Mouse (Mus musculus) monocyte, adult 5-6 weeks (primary cell): ENCODE measurements around the gene Rab31. TPM values are rescaled to one million over a fixed set of nuclear protein-coding genes. Genes with fewer than 3 reads are reported as not detected.
"Not testable (repeated sequence)": the region's sequence is repeated elsewhere in the genome, so short reads cannot be mapped to it uniquely, and the experiment has no call there.

ENCODE experiments used
- ATAC-seq: fragments of 153-309, 156-312 bp; replicated peaks from 2 replicates; pipeline ENCODE4 v1.8.0; 2017; ENCODE audit warnings: mild to moderate bottlenecking; ENCODE audit not compliant: low TSS enrichment, insufficient number of reproducible peaks, severe bottlenecking, poor library complexity, low FRiP score
- total RNA-seq: library from RNA; stranded (forward); fragments of 200-1000, 200-491, 200-594 nt; gene quantifications from 3 replicates; pipeline ENCODE4 v1.2.3, GENCODE M21; 2017

Gene Rab31
- total RNA-seq, 1 experiment from 2014 or later: 75.8 TPM

DNA sequence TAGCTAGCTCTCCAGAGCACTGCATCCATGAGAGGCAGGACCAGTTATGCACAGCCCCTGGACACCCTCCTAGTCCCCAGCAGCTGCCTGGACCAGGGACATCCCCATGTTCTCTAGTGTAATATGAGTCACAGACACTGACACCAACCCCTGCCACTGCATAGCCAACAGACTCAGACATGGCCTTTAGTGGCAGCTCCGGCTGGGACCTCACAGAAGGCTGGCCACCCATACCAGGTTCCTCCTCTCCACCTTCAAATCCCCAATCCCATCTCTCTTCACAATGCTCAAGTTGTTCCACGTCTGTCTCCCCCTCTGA lies 123.4 kb downstream of the Rab31 start:
- ATAC-seq: no peak; the same call in 1 of the 2 replicates

DNA sequence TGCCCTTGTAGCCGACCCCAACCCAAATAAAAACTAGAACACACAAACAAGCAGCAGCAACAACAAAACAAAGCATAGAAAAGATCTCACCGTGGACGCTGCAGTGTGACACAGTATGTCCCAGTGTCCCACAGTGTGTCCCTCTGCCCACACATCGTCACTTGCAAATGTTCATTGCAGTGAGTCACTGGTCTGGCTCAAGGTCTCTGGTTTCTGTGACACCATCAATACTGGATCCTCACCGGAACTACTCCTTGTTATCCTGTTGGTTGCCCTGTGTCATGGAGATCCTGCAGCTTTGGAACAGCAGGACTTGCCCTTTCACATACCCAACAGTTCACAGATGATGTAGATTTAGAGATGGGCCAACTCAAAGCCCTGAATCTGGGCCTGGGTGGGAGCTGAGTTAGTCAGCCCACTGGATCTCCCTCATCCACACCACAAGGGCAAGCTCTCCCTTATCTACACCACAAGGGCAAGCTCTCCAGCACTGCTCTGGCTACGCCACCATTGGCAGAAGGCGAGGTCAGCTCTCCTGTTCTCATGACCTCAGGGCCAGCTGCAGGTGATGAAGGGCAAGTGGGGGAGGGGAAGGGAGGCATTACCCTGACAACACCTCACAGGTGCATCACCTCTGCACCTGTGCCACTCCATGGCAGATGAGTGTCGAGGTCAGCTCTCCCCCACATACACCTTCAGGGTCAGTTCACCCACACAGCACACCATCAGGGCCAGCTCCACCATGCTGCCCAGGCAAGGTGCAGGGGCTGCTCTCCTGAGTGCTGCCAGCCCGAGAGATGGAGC lies 124.0 kb downstream of the Rab31 start:
- ATAC-seq: peak; percentile 33; the same call in 1 of the 2 replicates

DNA sequence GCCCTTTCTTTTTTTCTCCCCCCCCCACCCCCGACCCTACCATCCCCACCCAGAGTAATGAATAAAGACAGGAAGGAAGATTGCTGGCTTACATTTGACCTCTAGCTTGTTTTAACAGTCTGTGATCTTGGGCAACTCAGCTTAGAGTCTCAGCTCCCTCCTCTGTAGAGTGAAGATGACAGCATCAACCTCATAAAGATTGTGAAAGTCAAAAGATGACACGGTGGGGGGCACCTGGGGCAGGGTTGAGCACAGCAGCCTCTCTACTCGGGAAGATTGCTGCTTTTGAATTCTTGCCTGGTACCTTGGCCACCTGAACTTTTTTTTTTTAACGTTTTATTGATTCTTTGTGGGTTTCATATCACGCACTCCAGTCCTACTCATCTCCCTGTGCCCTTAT lies 124.6 kb downstream of the Rab31 start:
- ATAC-seq: no peak

DNA sequence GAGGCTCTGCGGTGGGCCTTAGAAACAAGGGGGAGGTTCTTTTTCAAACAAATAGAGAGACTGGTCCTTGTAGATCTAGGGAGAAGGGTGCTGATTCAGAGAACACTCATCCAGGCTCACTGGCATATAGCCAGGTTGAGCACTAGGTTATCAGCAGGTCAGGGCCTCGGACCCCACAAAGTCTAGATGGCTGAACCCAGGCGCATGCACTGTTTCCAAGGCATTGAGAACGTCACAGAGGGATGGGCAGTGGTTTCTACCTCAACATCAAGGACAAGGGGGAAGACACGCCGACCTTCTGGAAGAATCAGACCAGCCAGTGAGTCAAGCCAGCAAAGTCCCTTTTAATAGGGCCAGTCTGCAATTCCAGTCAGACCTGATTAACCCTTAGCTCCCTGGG lies 125.3 kb downstream of the Rab31 start:
- ATAC-seq: no peak

DNA sequence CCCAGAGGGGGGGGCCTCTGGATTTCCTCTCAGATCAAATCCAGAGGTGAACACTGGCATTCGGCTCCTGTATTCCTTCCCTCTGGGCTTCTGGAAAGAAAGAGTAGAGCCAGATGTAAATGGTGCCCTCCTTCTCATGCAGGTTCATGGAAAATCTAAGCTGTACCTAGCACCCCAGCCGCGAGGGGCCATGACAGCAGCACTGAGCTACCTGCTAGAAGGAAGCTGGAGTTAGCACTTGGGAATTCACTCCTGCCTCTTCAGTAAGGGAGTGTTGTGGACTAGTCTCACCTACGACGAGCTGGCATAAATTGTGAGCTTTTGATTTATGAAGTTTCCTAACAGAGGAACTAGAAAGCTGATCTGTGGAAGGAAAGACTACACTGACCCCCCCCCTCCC lies 129.0 kb downstream of the Rab31 start:
- no peak for ATAC-seq

DNA sequence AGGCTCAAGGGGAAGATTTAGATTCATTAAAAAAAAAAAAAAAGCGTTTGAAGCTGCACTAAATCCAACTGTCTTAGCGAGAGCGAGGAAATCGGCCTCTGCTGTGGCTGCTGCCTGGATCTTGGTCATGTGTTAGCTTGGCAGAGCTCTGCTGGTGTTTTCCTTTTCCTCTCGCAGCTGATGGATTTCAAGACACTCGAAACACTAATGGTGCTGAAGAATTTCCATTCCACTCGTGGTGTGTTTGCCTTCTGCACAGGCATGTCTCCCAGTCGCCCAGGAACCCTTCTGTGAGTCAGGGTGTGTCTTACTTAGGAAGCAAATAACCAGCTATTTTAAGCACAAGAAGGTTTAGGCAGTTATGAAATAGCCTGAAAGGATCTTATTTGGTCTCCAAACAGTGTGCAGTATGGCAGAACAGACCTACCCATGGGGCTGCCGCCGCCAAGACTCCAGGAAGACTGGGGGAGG lies 129.5 kb downstream of the Rab31 start:
- ATAC-seq: 0 out of 2 replicates have a peak, but pooled peaks have one; percentile 13

DNA sequence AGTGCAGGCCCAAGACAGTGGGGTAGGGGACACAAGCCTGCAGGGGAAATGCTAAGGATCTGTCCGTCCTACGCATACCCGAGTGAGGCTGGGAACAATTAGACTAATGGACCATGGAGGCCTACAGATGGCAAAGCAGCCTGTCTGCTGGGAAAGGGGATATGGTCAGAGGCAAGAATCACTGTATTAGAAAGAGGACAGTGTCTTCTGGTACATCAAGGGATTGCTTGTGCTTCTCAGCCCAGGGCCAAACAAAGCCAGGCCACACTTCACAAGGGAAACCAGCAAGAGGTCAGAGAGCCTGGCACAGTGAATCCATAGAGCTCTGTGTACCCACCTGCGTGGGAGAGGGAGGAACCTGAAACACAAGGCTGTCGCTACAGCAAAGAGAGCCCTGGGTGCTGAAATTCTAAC lies 130.0 kb downstream of the Rab31 start:
- no peak for ATAC-seq

DNA sequence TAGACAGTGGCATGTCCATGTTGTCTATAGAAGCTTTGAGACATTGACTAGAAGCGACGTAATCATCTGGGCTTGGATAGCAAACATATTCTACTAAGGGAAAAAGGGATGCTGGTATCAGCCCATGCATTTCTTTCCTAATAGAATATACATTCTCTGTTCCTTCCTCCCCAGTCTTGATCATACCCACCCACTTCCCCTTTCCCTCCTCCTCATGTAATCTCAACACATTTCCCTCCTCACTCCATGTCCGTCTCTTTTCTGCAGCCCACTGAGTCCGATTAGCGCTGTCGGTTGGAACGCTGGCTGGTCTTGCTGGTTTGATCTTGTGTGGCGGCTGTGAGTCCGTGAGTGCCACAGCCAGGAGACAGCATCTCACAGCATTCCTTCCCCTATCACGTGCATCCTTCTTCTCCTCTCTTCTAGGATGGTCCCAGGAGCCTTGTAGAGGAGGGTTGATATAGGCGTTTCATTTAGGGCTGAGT lies 130.8 kb downstream of the Rab31 start, which contains the start of gene Txndc2:
Txndc2 (minus strand) TSS at position 435 of the 485 bp plus-strand sequence.
- 0 out of 2 replicates have a peak, but pooled peaks have one; percentile 34 for ATAC-seq

DNA sequence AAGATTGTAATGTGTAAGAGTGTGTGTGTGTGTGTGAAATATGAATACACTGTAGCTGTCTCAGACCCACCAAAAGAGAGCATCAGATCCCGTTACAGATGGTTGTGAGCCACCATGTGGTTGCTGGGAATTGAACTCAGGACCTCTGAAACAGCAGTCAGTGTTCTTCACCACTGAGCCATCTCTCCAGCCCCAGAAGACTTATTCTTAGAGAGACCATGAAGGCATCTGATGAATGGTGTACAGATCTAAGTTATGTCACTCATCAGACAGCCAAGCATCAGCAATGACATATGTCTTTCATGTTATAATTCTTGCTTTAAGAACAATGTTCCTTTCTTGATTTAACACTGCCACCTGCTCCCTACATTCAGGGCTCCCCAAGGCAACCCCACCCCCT lies 133.4 kb downstream of the Rab31 start:
- ATAC-seq: no peak

DNA sequence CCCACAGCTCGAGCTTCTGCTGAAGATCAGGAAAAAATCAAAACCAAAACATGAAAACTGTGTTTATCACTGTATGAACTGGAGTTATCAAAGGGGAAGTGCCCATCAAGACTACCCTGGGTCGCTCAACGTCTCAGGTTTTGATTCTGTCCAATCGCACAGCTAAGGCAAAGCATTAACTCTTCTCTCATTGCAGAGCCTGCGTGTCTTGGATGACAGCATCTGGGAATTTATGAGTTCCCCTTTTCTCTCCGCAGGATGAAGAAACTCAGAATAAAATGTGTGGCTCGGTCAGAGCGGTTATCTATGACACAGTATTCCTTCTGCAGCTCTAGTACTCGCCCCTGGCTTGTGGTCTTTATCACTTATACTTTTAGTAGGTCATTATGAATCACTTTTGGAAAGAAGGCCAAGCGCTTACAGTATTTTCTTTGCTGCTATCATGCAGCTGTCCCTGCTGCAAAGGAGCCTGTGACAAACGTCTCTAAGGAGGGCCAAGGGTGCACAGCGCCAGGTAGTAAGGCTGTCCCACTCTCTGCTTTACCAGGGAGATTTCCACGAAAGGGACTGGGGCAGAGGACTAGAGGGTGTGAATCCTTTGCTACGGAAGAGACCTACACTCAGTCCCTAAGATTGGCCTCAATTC lies 136.7 kb downstream of the Rab31 start:
- peak; percentile 58 for ATAC-seq

DNA sequence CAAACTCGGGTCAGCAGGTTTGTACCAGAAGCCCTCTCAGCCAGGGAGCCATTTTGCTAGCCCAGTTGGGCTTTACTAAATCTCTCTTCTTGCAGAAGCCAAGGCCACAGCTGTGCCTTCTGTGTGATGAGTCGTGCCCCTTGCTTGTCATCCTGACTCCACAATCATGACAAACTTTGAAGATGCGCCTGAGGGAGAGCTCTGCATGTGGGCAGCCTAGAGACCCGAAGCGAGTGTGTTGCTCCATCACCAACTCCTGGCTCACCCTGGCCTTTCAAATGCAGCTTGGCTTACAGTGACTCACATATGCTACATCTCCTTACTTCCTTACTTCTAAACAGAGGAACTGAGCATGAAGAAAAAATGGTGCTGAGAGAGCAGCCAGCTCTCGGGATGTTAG lies 142.6 kb downstream of the Rab31 start:
- peak; percentile 65; the same call in 1 of the 2 replicates for ATAC-seq

DNA sequence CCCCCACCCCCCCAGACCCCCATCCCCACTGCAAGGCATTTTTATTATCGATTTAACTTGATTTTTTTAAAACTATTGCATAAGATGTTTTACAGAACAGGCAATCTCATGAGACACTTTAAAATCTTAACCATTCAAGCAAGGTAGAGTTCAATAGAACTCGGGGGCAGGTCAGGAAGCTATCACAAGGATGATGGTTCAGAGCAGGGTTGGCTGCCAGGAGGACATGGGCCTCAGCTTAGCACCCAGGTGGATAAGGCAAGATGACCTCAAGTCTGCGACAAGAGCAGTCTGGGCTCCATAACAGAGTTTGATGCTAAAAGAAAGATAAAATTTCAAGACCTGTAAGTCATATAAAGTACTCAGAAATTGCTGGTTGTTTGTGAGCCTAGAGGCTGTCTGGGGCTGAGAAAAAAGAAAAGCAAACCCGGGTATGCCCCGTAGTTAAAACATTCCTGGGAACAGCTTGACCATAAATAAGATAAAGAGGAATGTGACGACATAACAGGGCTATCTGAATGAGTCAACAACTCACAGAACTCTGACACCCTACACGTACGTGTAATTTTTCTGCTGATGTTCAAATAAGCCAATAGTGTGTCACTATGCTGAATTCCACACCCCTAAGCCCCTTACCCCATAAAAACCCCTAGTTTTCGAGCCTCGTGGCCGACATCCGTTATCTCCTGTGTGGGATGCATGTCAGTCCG lies 143.6 kb downstream of the Rab31 start:
- not testable (repeated sequence) for ATAC-seq

DNA sequence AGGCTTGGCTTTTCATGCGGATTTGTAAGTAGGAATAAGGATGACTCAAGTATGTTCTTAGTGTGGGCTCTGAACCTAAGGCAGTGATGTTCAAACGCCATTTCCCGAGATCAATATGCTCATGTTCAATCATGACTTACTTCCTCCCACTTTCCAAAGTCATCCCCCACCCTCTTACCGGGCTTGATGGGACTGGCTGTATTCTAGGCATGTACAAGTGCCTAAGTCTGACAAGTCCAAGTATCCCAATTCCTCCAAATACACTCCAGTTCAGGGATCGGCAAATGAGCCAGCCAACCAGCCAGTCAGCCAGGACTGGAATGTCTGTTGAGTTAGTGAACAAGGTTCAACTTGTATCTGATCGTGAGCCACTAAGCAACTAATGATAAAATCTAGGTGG lies 146.3 kb downstream of the Rab31 start:
- no peak for ATAC-seq

DNA sequence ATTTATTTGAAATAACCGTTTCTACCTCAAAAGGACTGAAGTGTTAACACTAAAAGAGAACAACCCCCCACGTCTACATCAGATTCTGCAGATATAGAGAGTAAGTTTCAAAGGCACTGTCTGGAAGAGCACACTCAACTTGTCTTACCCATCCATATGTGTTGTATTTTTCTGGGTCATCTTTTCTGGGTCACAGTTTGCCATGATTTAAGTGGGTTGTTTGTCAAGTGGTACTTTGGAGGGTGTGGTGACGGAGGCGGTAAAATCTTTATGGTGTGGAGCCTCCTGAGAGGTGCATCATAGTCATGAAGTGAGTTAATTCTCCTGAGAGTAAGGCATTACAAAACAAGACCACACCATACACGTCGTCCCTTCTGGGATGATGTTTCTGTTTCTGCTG lies 147.0 kb downstream of the Rab31 start:
- no peak for ATAC-seq

DNA sequence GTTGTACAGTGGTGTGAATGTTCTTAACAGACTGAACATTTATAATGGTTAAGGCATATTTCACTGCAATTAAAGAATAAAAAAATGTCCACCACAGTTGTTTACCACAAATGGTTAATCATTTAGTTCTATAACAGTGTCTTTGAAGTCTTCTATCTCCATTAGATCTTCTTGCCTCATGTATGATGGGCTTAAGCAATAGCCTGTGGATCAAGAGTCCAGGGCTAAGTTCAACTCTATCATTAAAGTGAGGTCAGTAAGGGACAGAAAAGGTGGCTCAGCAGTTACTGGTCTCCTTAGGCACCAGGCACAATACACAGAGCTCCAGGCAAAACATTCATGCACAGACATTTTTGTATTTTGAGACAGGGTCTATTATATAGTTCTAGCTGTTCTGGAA lies 149.4 kb downstream of the Rab31 start:
- no peak for ATAC-seq

DNA sequence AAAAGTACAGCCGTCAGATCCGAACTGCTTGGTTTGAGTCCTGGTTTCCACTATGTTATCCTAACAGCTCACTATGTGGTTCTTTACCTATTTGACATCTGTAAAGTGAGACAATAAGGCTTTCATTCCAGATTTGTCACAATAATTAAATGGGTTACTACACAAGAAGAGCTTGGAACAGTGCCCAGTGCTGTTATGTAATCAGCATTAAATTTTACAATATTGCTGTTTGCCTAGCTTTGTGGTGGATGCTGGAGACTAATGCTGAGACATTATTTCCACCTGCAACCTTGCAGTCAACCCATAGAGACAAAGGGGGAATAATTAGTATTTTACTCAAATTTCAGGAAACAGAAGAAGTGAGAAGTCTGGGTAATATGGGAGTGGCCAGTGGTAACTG lies 154.1 kb downstream of the Rab31 start:
- ATAC-seq: no peak

DNA sequence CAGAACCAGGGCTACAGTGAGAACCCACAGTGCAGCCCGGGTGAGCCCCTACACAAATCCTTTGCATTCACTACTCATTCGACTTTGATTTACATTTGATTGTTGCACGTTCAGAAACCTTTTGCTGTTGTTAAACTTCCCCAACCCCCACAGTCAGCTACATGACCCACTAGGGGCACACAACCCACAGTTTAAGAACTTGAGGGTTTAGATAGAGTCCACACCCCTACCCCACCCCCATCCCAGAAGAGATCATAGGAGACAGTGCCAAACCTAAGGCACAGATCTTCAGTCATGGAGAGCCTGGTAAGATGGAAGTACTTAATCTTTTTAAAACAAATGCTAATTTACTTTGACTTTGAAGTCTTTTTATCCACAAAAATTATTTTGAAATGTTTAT lies 156.9 kb downstream of the Rab31 start:
- ATAC-seq: no peak

DNA sequence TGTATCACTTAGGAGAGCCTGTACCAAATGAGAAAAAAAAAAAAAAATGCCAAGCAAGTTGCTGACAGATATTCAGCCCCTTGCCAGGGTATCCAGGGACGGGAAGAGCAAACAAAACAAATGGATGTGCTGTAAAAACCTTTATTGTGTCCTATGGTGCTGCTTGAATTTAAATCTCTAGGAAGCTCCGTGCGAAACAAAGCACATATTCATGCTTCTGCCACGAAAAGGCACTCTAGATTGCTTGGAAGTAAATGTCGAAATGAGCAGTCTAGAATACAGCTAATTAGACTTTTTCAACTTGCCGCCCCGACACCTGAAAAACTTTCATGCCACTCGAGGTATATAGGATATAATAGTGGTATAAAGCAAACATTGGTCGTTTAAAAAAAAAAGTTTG lies 158.1 kb downstream of the Rab31 start:
- ATAC-seq: no peak
